Mouse (Mus musculus) NIH3T3 (cell line): ENCODE measurements at regions not wholly inside any gene's neighbourhood (a gene's known extent, or its start where the extent isn't known, plus 50 kb on each side); places are given as distances from the start of the nearest gene placed in this dataset.

ENCODE experiments used
- DNase-seq: peaks from one replicate; pipeline ENCODE4 v3.0.0-alpha.2; 2012; ENCODE audit warnings: low read depth

DNA sequence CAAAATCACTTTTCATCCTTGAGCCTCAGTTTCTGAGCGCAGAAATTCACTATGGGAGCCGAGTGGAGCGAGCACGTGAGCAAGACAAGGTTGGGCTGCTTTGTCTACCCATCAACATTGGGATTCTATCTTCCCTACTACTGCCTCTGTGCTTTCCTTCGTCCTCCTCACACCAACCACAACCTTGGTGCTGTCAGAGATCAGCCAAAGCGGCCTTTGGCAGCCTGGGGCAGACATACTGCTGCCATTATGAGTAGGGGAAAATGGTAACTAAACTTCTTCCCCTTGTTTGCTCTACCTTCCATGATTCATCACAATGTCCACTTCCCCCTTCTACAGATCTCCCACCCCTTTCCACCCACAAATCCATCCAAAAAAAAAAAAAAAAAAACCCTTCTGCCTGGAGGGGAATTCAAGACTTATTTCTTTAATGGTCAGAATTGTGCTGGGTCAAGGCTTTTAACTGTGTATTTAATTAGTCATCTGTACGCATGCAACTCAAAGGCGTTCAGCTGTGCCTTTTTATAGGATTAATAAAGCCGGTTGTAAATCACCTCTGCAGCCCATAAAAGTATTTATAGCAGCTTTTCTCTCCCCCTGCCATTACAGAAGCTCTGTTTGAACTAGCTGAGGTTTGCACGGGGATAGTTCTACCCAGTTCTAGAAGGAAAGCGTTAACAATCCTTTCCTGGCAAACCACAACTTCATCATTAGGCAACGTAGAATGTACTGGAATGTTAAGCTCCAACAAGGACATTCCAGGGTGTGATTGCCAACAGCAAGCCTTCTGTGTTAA is 340.4 kb downstream of the Pik3r1 start:
- DNase-seq = no peak

DNA sequence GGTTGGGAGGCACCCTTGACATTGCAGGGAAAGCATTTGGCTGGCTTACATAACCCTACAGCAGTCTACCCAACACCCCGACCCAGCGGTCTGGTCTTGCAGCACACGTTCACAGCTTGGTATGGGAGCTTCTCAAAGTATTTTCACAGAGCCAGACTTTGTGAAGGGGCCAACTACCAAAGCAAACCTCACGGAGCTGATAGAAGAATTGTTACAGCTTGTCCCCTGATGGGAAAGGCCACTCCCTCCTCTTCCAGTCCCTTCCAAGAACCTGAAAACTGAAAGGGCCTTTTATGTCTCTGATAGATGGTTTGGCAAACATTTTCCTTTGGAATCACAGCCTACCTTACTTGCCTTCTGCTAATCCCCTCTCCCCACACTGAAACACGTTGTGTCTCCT is 341.6 kb downstream of the Pik3r1 start:
- DNase-seq = no peak

DNA sequence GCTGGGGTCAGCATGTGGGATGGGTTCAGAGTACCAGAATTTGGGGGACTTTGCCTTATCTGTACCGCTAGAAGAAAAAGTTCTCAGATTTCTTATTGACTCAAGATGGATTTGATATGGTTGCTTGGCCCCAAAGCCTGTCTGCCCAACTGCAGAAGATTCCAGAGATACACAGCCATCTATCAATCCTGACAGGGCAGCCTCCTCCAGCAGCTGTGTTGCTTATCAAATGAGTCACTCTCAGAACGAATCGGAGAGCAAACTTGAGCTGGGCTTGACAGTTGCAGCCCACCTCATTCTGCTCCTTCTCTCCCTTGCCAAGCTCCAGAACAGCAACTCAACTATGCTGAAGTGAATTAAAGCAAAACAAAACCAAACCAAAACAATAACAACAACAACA is 345.9 kb downstream of the Pik3r1 start:
- DNase-seq = no peak

DNA sequence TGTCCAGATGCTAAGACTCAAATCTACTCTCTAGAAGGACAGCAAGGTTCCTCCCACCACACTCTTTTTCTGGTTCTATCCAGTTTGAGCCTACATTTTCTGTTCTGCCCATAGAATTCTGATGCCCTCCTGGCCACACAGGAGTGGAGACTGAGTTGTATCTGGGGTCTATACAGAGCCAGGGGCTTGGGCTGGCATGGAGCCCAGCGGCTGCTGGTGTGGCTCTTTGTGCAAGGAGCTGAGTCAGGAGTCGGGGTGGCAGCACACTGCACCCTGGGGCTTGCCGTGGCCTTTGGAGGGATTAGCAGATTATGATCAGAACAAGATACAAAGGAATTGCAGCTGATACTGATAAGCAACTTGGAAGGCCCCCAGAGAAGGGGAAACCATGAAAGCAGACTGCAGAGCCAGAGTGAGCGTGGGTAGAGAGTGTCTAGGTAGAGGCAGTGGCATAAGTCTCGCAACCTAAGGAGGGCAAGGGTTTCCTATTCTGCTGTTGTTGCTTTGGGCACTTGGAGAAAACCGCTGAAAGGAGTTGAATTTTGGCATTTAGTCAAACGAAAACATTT is 348.5 kb downstream of the Pik3r1 start:
- DNase-seq = no peak

DNA sequence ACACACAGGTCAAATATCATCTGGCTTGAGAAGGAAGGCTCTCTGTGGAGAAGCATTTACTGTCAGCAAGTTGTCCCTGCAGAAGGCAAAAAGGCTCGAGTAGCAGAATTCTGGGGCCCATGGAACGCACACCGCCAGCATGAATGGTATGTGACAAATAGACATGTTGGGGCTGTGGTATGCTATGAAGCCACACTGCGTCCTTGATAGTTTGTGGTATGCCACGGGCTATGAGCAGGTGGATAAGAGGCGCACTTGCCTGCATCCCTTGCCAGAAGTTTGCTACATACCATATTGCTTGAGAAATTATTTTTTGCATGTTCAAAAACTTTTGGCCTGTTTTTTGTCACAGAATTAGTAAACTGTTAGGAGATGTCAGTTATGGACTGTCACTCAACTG is 349.7 kb downstream of the Pik3r1 start:
- no peak for DNase-seq

DNA sequence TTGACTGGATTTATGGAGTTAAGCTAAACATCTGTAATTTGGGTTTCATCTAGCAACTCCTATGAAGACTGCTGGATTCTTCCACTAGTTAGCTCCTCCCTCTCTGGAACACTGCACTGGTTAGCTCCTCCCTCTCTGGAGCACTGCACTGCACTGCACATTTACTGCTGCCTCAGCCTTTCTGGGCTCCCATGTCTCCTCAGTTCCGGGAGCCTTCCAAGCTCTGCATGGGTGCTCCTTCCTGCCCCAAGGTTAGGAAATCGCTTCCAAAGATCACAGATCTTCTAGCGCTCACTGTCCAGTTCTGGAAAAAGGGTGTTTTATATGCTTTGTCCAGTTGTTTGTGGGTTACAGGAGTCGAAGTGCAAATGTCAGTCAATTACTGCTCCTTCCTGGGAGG is 359.1 kb downstream of the Pik3r1 start:
- no peak for DNase-seq

DNA sequence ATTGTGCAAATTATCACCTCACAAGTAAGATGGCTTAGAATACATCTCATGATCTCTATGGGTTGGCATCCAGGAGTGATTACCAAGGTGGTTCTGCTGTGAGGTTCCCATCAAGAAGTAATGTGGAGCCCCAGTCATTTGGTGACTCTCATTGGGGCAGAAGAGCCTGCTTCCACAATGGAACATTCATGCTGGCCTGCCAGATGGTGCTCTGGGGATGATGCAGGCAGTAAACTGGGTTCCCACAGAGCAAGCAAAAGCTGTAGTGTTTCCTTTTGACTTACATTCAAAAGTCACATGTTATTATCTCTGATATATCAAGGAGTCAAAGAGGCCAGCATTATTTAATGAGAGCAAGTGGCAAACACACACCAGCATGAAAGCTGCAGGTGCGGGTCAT is 360.4 kb downstream of the Pik3r1 start:
- no peak for DNase-seq

DNA sequence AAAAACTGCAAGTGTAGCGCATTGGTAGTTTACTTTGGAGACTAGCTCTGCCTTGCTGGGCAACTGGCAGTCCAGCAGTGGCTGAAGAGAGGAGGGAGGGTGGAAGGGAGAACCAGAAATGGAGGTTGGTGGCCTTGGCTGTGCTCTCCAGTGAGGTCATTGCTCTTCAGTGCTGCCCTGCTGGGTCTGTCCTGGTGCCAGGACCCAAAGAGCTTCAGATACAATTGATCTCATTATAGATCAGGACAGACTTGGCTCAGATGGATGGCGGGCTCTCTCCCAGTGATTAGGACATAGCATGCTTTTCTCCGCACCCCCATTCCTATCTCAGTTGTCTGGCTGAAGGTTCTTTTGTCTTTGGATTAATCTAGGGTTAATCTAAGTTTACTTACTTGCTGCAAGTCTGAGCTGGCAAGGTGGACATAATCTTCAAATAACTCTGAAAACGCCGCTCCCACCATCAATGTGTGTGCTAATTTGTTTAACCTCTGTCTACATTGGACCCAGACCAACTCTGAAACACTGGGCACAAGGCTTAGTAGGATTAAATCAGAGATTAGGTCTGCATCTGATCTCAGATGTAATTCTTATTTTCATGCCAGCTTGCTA is 394.3 kb downstream of the Pik3r1 start:
- no peak for DNase-seq

DNA sequence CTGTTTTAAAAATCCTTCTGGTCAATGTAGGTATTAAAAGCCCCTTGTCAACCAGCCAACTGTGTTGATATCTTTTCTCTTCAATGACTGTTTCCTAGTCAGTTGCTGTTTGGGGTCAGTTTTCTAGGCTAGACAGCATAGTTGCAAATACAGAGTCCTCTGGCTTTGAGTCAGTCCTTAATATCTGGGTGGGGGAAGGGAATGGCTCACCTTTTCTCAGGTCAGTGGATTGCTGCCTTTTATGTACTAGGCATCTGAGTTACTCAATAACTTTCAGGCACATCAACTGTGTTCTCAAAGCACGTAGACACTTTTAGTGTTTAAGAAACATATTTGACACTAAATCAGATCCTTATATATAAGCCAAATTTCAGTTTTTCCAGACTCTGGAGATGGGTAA is 396.1 kb downstream of the Pik3r1 start:
- DNase-seq = no peak

DNA sequence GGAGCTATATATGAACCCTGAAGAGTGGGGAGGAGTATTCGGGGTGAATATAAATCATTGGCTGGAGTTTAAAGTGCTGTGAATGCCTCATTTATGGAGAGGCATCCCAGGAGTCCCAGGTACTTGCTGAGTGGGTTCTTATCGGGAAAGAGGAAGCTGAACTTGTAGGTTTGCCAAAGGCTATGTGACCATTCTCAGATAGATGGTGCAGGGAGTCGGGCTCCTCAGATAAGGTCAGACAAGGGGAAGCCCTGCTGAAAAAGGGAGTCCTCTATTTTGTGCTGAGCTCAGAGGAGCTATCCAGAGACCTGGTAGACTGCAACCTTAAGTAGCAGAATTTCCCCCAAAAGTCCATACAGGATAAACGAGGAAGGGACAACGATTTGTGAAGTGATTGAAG is 399.8 kb downstream of the Pik3r1 start:
- no peak for DNase-seq

DNA sequence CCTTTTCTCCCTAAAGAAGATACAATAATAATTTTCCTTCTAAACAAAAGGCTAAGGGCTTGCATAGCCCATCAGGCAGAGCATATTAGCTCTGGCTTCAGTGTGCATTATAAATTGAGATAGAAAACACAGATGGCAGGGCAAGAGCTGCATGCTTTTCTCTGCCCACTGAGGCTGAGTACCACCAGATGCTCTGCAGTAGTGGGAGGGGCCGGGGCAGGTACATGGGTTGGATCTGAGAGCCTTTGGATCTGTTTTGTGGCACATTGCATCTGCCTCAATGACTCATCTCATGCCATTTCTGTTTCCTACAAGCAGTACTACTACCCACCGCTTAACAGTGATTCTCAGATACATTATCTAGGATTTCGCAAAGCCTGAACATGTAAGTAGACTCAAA is 412.7 kb downstream of the Pik3r1 start:
- no peak for DNase-seq

DNA sequence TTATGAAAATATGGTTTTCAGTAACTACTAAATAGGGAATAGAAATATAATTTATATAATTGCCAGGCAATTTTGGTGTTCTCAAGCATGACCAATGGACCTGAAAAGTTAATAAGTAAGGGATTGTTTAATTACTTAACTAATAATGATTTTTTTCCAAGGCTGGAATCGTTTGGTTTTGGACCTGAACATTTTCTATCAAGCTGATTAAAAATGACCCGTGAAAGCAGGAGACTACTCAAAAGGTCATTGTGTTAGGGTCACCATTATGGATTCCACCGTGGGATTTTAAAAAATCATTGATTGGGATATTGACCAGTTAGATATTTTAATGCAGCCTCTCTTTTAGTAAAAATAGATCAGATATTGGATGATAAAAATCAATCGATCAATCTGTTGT is 416.9 kb downstream of the Pik3r1 start:
- DNase-seq = no peak

DNA sequence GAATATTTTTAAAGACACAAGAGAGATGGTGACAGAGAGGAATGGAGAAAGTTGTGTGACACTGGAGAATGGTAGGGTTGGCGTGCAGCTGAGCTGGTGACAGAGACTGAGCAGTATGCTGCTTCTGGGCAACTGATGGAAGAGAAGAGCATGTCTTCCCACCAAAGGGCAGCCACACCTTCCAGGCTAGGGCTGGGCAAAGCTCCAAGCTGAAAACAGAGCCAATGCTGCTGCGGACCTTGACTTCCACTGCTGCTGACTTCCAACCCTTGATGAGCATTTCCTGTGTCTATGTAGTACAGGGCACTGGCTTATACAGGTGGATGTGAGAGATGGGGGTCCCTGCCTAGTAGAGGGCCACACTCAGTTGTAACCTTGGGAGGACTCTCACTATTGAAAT is 418.7 kb downstream of the Pik3r1 start:
- no peak for DNase-seq

DNA sequence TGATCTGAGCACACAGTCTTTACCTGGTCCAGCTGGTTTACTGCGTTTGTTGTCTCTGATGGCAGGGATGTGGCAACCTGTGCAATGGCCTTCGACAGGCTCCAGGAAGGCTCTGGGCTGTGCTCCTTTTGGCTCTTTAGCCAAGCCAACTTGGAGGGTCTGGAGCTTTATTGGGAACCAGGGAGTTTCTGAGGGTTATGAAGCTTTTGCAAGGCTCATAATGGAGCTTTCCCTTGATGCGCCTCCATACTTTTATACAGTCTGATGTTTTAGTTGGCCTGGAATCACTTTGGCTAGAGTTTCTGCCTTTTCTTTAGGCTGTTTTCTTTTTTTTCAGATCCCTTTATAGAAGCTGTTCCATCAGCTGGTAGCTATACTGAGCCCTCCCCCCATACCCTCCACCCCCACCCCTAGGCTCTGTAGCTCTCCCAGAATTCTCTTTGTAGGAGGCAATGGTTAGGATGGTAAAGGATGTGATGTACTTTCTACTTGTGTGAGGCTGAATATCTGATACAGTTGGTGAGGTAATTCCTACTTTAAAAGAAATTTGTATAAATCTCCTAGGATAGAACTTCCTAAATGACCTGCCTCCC is 429.6 kb downstream of the Pik3r1 start:
- no peak for DNase-seq

DNA sequence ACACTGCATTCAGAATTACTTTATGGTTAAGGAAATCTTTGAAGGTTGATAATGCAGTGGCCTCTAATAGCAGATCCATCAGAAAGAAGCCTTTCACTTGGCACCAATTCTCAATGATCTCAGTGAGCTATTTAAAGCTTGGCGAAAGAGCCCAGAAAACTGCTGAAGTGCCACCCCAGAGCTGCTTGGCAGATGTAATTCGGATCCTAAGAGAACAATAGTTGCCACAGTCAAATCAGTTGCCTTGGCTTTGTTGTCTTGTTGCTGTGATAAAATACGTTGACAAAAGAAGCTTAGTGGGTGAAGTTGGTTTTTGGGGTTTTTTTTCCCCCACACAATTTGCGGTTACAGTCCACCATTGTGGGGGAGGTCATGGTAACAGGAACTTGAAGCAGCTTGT is 449.4 kb downstream of the Pik3r1 start:
- DNase-seq = no peak

DNA sequence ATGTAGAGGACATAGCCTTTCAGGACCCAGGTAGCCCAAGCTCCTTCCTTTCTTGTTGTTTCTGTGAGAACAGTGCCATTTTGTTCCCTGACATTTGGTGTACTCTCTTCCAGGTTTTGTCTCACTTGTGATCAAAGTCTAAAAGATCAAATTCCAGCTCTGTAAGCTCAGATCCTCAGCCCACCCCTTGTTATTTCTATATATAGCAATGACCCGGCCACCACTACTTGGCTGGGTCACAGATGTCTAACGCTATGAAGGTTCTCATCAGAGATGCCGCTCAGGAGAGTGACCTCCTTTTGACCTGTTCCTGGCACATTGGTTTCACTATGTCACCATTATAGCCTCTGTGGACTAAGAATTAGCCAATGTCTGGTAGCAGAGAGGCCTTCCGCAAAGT is 451.7 kb downstream of the Pik3r1 start:
- no peak for DNase-seq

DNA sequence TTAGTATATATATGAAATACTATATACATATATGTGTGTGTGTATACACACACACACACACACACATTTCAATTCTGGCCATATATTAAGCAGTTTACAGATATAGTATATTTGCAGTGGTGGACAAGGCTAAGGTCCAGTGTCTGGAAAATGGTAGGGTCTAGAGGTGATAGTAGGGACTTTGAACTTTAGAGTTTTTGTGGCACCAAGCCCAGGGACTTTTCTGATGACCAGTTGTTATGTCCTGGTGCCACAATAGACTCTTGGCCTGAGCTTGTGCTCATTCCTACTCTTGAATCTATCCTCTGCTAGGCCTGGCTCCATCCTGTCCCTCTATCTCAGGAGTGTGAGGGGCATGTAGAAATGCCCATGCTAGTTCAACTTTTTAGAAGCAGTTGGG is 454.0 kb downstream of the Pik3r1 start:
- no peak for DNase-seq

DNA sequence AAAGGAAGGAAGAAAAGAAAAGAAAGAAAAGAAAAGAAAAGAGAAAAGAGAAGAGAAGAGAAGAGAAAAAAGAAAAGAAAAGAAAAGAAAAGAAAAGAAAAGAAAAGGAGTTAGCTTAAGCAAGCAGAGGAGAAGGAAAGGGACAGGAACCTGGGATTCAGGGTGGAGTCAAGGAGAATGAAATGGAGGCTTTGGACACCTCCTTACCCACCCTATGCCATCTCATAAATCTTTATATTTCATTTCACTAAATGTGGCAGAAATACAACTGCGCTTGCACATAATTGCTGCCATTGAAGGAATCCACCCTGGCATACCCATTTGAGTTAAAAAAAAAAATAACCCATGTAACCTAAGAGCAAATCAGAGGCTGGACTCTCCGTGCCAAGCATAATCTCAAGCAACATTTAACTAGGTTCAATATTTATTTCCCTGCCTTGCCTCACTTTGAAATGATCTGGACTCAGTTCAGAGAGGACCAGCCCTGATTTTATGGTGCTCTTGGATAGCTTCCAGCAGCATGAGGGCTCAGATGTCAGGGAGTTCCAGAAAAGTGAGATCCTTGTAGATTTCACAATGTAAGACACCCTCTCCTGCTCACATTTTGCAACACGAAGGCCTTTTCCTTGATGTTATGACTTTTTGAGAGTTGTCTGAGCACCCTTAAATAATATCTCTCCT is 456.2 kb downstream of the Pik3r1 start:
- DNase-seq = peak; percentile 2

DNA sequence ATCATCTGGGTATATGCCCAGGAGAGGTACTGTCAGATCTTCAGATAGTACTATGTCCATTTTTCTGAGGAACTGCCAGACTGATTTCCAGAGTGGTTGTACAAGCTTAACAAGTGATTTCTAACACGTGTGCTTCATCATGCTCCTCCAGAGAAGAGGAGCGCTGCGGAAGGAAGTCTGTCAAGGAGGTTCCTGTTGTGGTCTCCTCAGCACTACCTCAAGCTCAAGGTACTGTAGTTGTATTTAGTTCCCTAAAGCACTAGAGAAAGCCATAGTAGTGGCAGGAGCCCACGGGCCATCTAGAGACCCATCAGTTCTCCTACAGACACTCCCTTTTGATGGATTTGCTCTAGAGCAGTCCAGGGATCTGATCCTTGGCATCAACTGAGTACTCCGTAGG is 459.3 kb downstream of the Pik3r1 start:
- DNase-seq = no peak

DNA sequence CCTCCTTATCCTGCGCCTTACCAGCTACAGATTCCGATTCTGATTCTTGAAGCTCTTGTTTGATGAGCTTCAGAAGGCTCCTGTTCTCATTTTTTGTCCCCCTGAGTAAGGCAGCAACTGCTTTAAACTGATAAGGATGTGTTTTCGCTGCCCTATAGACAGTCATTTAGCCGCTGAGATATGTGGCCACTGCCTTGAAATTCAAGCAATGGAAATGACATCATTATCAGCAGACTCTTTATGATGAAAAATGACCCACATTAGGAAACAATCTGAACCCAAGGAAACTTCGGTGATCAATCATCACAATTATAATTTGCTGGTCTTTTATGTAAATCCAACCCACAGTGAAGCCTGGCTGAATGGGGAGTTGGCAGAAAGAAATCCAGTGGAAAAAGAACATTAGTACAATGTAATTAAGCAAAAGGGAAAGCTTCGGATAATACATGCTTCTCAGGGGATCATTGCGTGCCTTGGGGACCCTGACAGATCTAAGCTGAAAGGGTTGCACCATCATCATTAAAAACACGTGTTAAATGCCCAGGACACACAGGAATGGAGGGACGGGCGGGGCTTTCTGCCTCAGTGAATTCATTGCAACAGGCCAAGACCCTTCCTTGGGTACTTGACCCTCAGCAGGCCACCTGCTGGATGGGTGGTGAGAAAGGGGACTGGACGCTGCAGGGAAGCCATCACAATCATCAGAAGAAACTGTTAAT is 462.2 kb downstream of the Pik3r1 start:
- DNase-seq = no peak

DNA sequence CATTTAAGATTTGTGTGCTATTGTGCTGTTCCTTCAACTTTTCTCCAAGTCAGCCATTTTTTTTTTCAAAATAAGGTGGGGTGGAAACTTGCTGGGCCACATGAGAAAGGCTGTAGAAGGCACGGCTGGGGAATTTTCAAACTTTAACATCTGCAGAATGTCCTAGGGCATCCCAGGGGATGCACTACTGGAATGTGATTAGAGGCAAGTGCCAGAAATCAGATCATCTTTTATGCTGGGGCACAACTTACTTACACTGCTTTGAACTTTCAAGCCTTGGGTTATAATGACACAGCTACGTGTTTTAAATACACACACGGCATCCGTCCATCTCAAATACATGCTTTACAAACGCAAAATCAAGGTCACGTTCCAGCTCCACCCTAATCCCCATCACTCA is 463.0 kb downstream of the Pik3r1 start:
- no peak for DNase-seq

DNA sequence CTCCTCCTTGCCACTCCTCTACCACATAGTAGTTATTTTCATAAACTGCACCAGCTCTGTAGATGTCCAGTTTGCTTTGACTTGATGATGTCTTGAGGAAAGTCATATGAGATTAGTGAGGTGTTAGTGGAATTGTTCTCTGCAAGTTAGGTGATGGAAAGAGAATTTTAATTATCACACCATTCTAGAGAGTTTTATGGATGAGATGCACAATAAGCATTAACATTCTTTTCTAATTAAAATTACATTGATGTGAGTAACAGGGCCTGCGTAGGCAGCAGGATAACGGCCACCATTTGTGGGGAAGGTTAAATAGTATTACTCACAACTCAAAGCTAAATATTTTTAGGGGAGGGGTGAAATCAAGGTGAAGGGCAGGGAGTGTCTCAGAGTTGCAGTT is 466.7 kb downstream of the Pik3r1 start:
- no peak for DNase-seq
